Mouse (Mus musculus): ENCODE results near the gene Ufc1.
A peak's percentile ranks its signal among the peaks of the same experiment; 100 is the strongest.
"Not testable (repeated sequence)": the region's sequence is repeated elsewhere in the genome, so short reads cannot be mapped to it uniquely, and the experiment has no call there.

Gene Ufc1

DNA sequence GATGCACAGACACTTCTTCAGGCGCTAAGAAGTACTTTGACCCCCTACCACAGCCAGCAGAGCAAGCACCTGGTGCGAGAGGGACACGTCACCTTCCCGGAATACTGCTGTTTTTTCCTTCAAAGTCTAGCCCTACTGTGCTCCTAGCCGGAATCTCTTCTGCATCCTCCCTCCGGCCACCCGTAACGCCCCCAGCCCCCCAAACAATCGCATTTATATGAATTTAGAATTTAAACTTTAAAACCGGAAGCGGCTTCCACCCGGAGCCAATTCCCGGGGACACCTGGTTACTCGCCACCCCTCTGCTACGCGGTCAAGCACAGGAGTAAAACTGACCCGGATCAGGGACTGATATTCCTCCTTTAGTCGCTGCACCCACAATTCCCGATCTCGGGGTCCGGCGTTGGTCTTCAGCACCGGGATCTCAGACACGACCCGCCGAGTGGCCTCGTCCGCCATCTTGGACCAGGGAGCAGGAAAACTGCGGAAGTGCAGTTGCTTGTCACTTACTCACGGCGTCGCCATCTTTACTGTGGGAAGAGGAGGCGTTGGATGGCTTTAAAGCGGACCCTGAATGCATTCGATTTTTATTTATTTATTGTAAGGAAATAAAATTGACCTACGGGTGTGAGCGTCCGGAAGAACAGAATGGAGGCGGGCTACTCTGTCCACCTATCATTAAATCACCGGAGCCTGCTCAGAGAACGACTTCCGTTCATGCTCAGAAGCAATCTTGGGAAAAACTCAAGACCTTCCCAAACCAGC lies at the start of gene Ufc1:
Ufc1 (minus strand) TSS at position 727 of the 765 bp plus-strand sequence.
- DNase-seq (ENCODE audit: extremely low spot score, low spot score): peak; percentile 84

- no peak for DNase-seq (ENCODE audit: extremely low spot score, low spot score)
Measured at GRCm38 (mm10) chr1:171343922-171344677, 49.3 kb upstream of the Ufc1 start.

- no peak for DNase-seq (ENCODE audit: extremely low spot score, low spot score)
Measured at GRCm38 (mm10) chr1:171342262-171343207, 47.7 kb upstream of the Ufc1 start.

DNA sequence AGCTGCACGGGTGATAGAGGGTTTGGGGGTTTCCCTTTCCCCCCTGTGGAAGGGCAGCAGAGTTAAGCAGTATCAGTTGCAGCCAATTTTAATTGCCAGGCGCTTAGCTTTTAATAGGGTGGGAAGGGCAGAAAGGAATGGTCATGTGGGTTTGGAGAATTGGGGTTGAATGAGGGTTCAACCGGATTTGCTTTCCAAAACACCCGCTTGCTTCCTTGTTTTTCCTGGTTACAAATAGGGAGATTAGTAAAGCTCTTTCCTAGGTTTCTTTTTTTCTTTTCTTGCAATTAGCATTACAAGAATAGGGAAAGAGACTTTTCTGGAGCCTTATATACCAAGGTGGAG lies 35.4 kb upstream of the Ufc1 start:
- no peak for DNase-seq (ENCODE audit: extremely low spot score, low spot score)

GRCm38 (mm10) chr1:171329433-171330215 lies 34.8 kb upstream of the Ufc1 start:
- DNase-seq (ENCODE audit: extremely low spot score, low spot score): peak; percentile 97

DNA sequence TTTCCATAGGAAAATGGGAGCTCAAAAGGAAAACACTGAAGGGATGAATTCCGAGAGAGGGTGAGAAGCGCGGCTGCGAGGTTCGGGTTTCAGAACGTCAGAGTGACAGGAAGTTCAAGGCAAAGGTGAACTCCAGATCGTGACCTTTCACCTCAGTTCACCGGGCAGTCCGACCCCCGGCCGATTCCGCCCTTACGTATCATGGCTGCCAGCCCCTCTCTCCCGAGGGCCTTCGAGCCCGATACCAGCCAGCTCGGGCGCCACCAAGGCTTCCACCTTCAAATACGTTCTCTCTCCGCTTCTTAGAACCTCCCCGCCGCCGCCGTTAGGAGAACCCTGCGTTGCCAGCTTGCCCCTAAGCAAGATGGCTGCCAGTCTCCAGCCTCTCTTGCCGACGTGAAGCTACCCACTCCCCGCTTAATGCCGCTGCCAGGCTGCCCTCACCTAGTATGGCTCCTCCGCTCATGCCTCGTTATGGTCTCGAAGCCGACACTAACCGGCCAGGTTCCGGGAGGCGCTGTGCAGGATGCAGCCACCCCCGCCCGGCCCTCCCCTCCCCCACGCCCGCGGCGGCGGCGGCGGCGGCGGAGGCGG lies 34.1 kb upstream of the Ufc1 start, which contains the start of gene Dedd:
Dedd (plus strand) TSS at position 307 of the 594 bp plus-strand sequence.
- DNase-seq (ENCODE audit: extremely low spot score, low spot score): peak; percentile 96

DNA sequence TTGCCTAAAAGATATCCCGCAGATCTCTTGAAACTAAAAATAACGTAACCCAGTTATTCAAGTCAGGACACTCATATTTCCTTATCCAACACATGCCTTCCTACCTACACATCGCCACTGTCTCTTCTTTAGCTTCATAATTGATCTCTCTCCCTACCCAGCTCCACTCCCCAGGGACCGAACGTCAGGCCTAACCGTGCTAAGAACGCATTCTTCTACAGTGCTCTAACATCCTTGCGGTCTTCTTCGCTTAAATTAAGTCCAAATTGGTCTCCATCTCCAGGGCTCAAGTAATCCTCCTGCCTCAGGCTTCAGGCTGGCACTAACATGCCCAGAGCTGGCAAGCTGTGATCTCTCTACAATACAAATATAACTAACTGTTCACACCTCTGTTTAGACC lies 33.4 kb upstream of the Ufc1 start:
- DNase-seq (ENCODE audit: extremely low spot score, low spot score): no peak

DNA sequence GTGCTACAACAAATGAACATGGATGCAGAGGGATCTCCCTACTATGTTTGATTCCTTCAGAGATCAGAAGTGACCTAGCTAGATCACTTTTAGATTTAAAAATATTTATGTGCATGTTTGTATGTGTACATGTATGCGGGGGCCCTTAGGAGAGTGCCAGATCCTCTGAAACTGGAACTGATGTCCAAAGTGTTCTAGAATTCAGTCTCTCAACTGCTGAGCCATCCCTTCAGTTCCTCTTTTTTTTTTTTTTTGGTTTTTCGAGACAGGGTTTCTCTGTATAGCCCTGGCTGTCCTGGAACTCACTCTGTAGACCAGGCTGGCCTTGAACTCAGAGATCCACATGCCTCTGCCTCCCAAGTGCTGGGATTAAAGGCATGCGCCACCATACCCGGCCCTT lies 31.8 kb upstream of the Ufc1 start:
- DNase-seq (ENCODE audit: extremely low spot score, low spot score): not testable (repeated sequence)

DNA sequence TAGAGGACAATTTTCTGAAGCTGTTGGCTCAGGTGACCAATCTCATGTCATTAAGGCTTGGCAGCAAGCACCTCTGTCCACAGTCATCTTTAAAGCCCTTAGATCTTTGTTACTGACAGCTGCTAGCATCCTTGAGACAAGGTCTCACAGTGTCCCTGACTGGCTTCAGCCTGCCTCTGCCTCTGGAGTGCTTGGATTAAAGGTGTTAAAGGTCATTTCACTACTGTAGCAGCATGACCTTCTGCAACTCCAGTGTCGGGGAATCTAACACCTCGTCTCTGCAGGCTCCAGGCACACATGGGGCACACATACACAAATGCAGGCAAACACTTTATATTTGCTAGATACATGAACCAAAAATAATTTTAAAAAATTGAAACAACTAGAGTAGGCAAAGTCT lies 30.7 kb upstream of the Ufc1 start:
- DNase-seq (ENCODE audit: extremely low spot score, low spot score): no peak

GRCm38 (mm10) chr1:171322012-171322411 lies 27.2 kb upstream of the Ufc1 start:
- DNase-seq (ENCODE audit: extremely low spot score, low spot score): no peak

DNA sequence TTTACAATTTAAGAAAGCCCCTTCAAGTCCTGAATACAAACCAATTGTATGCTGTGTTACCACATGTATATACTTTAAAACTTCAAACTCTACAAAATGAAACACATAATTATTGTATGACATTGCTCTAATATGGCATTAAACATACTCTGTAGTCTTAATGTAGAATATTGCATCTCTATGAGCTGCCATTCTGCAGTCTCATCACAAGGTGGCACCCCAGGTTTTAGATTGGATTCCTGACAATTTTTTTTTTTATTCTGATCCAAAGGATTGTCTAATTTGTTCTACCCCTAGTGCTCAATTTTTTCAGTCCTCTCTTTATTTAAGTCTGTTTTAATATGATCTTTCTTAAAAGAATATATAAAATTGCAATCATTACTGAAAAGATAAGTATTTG lies 26.6 kb upstream of the Ufc1 start:
- DNase-seq (ENCODE audit: extremely low spot score, low spot score): no peak

GRCm38 (mm10) chr1:171320151-171320550 lies 25.3 kb upstream of the Ufc1 start:
- DNase-seq (ENCODE audit: extremely low spot score, low spot score): no peak

GRCm38 (mm10) chr1:171319748-171320147 lies 24.9 kb upstream of the Ufc1 start:
- no peak for DNase-seq (ENCODE audit: extremely low spot score, low spot score)

- DNase-seq (ENCODE audit: extremely low spot score, low spot score): no peak
Measured at GRCm38 (mm10) chr1:171309321-171309720, 14.5 kb upstream of the Ufc1 start.

DNA sequence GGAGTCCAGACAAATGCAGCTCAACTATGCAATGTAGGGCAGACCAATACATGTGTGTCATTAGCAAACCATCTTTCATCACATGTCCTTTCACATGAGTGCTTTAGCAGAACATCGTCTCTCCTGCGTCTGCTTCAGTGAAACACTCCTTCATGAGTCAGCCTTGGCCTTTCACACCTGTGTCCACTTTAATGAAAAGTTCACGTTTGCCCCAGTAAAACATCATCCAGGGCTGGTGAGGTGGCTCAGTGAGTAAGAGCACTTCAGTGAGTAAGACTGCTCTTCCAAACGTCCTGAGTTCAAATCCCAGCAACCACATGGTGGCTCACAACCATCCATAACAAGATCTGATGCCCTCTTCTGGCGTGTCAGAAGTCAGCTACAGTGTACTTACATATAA lies 11.3 kb upstream of the Ufc1 start:
- DNase-seq (ENCODE audit: extremely low spot score, low spot score): not testable (repeated sequence)

- no peak for DNase-seq (ENCODE audit: extremely low spot score, low spot score)
Measured at GRCm38 (mm10) chr1:171298226-171298625, 3.4 kb upstream of the Ufc1 start.

DNA sequence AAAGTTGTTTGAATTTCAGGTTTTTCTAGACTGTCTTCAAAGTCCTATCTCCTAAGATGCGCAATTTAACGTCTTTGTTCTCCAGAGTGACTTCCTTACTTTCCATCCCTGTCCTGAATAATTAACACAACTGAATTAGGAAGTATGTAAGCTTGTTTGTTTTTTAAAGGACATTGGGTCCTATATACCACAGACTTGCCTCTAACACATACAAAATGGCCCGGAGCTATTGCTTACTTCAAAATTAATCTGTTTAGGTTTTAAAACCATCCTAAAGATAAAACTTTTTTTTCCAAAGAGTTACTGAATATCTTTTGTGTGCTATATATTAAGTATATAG lies 209 bp upstream of the Ufc1 start:
- DNase-seq (ENCODE audit: extremely low spot score, low spot score): no peak

DNA sequence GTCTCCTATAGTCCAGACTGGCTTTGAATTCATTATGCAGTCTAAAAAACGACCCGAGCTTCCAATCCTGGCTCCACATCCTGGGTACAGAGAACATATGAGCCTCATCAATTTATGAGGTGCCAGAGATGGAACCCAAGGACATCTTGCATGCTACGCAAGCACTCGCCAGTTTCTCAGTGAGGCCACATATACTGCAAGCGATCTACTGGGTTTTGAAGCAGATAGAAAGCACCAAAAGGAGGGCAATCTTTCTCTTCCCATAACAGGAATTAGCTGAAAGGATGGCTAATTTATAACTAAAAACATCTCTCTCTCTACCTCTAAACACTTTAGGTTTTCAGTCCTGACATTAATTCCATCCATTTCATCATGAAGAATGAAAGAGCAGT lies 922 bp downstream of the Ufc1 start:
- DNase-seq (ENCODE audit: extremely low spot score, low spot score): no peak

DNA sequence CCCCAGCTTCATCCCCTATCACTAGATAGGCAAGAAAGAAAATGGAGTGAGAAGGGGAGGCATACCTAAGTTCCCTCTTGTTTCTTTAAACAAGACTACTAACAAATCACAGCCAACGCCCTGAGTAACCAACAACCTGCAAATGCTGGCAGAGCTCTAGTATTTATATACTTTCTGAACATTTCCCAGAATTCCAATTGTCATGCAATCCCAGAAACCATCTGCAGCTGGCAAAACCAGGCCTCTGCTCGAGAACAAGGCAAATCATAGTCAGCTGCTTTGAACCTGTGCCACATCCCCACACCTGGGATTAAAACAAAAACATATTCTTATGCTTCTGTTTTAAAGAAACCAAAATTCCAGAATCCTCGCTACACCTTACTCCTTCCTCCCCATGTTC lies 1.5 kb downstream of the Ufc1 start:
- DNase-seq (ENCODE audit: extremely low spot score, low spot score): no peak

DNA sequence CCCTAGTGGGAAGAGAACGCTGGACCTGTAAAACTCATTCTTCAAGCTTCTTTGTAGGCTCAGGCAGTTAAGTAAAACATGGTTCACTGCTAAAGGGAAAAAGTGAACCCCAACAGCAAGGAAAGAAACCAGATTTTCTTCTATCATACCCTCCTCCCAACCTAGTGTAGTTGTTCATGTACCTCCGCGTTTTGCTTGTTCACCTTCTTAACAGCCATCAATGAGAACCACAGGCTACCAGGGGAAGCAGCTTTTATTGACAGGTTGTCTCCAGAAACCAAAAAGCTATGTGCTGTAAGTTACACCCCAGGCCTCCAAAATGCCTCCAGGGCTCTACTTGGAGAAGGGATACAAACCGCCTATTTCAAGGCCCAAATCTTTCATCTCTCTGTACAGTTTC lies 6.5 kb downstream of the Ufc1 start:
- DNase-seq (ENCODE audit: extremely low spot score, low spot score): no peak
